Mouse (Mus musculus) brain, adult 10 weeks (tissue): ENCODE results near the gene Cyth4. TPM values are rescaled to one million over a fixed set of nuclear protein-coding genes. Genes with fewer than 3 reads are reported as not detected.

Experiments
- polyA plus RNA-seq: library from polyadenylated mRNA; stranded (reverse); fragments of 350-450 nt; fragmentation: Illumina TruSeq; extraction: RNeasy Lipid Tissue Mini Kit (QIAGEN cat#74804); gene quantifications from one replicate; pipeline ENCODE4 v1.2.3, GENCODE M21; 2015; ENCODE audit warnings: low read depth, low replicate concordance

Cyth4 gene
- polyA plus RNA-seq: 13.0 TPM

DNA sequence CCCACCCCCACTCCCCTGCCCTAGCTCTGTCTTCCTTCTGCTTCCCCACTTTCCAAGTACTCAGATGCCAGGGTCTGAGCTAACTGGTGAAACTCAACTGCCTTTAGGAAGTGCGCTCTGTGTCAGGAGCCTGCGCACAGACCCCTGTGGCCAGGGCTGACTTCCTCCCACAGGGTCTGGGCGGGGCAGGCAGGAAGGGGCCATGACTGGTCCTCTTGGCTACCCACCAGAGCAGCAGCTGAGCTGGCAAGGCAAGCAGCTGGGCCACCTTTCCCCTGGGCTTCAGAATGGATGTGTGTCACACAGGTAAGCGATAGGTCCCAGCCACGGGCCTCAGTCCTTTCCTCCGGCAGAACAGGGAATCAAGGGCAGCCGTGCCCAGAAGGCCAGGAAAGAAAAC is at the start of gene Cyth4:
Gene Cyth4 (plus strand): TSS at position 134 of the 400 bp plus-strand sequence.

DNA sequence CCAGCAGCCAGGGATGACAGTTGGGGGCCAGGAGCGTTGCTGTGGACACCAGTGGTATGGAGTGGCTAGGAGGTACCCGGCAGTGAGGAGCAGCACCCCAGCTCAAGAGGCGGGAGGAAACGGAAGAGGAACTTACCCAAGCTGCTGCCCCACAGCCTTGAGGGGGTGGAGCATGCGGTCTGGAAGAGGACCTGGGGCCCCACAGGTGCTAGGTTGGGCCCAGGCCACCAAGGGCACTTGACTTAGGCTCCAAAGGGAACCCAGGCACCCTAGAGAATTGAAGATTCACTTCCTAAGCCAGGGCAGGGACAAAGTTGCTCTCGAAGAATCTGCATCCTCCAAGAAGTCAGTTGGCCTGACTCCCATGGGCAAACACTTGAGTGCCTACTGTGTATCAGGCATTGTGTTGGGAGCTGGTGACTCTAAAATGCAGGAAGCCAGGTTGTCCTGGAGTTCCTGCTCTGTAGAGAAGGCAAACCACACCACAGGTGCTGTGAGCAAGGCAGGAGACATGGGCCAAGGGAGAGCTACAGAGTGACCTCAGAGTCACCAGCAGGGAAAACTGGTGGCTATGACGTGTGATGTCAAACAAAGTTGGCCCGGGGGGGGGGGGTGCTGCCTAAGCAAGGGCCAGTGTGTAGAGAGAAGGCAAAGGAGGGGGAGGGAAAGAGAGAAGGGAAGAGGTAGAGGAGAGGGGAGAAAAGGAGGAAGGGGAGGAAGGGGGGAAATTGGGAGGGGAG is 24.0 kb upstream of the Cyth4 start, which contains the start of gene Rac2:
Gene Rac2 (minus strand): TSS at position 126 of the 740 bp plus-strand sequence.

Other genes starting within 250 kb of the Cyth4 start
- gene Tex33, start 201.1 kb upstream of the Cyth4 start, polyA plus RNA-seq: not detected
- 61.4 TPM for gene Tst, start 191.1 kb upstream of the Cyth4 start, polyA plus RNA-seq
- 54.0 TPM for gene Mpst, start 190.6 kb upstream of the Cyth4 start, polyA plus RNA-seq
- gene Kctd17, start 168.5 kb upstream of the Cyth4 start, polyA plus RNA-seq: 323 TPM
- gene Tmprss6, start 128.4 kb upstream of the Cyth4 start, polyA plus RNA-seq: 1.2 TPM
- gene Il2rb, start 101.8 kb upstream of the Cyth4 start, polyA plus RNA-seq: 0.19 TPM
- gene C1qtnf6, start 65.6 kb upstream of the Cyth4 start, polyA plus RNA-seq: 2.5 TPM
- gene Sstr3, start 52.4 kb upstream of the Cyth4 start, polyA plus RNA-seq: 14.2 TPM
- gene Rac2, start 24.3 kb upstream of the Cyth4 start, polyA plus RNA-seq: 2.7 TPM
- 49.3 TPM for gene Elfn2, start 121.7 kb downstream of the Cyth4 start, polyA plus RNA-seq
- gene Mfng, start 176.4 kb downstream of the Cyth4 start, polyA plus RNA-seq: 3.7 TPM
- 3.1 TPM for gene Card10, start 206.0 kb downstream of the Cyth4 start, polyA plus RNA-seq
- gene Cdc42ep1, start 245.6 kb downstream of the Cyth4 start, polyA plus RNA-seq: 21.6 TPM